Mouse (Mus musculus) cerebellum, adult 18-20 months (tissue): Measurements from ENCODE around the gene Nuak2.

Experiments
- DNase-seq, 2 experiments: peaks; one replicate each; pipeline ENCODE4 v3.0.0; 2021

The Nuak2 gene

DNA sequence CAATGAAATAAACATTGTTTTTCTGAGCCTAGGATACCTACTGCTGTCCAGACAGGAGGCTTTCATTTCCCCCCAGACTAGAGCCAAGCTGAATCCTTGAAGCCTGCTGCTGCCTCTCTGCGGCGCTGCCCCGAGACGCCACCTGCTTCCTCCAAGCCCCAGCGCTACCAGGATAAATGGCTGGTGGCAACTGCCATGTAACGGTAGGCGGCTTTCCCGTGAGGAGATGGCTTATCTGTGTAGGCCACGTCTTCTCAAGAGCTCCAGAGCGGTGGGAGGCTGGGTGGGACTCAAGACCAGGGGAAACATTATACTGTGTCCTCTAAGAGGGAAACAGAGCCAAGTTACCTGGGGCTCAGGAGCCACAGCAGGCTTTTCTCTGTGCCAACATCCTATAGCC is 66.0 kb downstream of the Nuak2 start:
- peak; percentile 73 to 76 for DNase-seq
